Mouse (Mus musculus) ZHBTc4 (cell line): ENCODE measurements around the gene Ptcd2.

Experiments
- DNase-seq: peaks from one replicate; pipeline ENCODE4 v3.0.0-alpha.2; 2011; ENCODE audit warnings: low read depth, low spot score

Ptcd2 gene

DNA sequence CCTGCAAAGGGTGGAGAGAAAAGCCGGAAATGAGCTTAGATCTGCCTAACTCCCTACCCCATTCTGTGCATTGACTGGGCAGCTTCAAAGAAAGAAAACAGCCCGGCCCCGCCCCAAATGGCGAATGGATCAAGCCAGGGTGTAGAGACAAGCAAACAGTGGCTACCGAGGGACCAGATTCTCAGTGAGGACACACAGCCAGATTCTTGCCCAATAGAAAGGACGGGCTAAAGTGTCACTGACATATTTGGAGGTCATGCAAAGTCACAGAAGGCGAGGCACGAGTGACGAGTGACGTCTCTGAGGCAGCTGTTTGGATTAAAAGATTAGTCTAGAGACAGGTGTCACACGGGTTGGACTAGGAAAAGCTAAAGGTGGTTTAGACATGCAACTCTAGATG, 40.1 kb downstream of the Ptcd2 start:
- DNase-seq = peak; percentile 58

DNA sequence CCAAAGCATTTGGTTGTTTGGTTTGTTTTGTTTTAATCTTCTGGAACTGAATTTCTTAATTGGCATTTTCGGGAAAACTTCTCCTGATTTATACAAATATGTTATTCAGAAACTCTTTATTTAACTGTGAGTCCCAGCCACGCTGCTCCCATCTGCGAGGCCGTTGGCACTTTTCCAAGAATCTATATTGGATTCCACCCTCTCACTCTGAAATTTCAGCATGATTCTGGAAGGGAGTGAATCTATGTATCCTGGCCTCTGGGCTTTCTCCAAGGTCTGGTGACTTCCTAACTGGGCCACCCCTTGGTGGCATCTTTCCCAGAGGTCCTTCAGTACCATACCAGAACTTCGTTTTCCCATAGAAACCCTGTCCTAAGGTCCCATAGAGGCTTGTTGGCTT, 40.7 kb downstream of the Ptcd2 start:
- no peak for DNase-seq

DNA sequence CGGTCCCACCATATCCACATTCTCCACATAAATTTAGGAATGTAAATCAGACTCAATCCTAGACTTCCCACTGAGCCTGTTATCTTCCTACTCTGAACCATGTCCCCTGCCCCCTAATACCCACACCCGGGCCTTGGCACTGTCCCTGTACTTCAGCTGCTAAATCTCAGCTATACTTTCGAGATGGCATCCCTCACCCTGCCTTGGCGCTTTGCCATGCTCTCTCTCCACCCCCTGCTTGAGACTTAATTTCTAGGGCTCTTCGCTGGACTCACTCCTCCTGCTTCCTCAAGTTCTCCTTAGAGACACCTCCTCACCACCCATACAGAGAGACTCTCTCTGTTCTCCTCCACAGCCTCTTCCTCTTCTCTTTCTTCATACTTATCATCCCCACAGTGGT, 44.6 kb downstream of the Ptcd2 start:
- DNase-seq = no peak

DNA sequence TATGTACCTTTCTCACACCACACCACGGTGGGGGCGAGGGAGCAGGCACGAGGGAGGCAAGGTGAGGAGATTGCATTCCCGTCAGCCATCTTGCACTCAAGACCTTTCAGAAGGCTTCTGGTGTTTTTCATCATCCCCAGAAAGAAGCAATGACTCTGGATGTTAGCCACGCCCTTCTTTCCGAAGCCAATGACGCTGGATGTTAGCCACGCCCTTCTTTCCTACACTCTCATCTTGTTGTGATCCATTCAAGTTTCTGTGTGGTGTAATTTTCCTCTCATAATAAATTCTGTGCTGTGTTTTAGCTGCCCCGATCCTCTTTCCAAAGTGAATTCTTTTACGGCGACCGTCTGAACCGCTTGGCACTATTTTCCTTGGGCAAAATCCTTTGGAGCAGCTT, 50.3 kb downstream of the Ptcd2 start:
- peak; percentile 61 for DNase-seq

DNA sequence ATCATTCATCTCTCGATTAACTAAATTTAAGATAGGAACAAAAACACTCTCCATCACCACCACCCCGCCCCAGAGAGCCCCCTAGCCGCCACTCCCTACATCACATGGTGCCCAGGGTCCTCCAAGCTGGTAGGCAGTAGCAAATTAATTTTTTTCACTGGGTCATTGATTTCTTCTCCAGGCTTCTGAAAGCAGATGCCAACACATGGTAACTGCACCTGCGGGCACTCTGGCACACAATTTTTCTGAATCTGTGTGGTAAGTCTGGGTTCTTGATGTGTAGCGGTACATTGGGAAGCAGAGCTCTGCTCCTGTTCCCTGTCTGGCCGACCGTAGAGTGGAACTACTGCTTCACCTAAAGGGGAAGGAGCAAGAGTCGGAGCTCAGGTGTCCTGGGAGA, 53.7 kb downstream of the Ptcd2 start:
- no peak for DNase-seq

DNA sequence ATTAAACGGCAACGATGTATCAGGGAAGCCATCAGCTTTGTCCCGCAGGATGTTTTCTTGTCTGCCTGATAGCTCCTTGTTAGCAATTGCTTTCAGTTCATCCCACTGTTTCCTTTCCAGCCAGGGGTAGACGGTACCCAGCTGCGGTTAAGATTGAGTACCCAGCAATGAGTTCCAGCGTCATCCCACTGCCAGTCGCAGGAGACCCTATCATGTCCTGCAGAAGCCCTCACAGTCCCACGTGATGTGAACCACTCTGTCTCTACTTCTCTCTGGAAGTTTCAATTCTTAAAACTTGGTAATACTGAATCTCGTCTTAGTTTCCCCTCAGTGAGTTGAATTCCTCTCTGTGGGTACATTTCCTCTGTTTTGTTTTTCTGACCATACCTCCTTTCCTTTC, 56.7 kb downstream of the Ptcd2 start:
- DNase-seq = no peak

DNA sequence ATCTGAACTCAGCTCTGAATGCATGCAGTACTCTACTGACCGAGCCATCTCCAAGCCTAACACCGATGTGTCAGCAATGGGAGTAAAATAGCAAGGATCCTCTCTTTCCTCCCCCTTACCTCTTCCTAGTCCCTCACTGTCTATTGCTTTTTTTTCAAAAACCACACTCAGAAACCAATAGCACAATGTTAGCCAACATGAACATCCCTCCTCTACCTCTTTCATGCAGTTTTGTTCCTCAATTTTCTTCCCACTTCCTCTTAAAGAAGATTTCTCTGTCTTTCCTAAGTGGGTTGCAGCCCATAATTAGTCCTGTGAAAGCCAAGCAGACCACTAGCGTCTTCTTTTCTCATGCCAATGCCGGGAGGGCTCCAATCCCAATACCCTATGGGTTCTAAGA, 57.3 kb downstream of the Ptcd2 start:
- DNase-seq = no peak

DNA sequence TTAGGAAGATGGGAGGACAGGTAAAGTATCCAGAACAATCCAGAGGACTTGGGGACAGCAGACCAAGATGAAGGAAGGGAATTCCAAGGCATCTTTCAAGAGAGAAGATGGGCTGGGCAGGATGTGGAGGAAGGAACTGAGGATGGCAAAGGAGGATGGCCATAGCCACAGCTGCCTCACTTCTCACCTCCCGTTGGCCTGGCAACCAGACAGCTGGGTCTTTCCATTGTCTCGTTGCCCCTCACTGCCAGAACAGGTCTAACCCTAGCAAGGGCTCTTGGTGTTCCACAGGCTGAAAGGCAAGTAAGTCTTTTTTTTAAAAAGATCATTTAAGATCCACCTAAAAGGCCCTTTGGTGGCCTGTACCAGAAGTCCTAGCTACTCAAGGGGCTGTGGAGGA, 59.3 kb downstream of the Ptcd2 start:
- no peak for DNase-seq

DNA sequence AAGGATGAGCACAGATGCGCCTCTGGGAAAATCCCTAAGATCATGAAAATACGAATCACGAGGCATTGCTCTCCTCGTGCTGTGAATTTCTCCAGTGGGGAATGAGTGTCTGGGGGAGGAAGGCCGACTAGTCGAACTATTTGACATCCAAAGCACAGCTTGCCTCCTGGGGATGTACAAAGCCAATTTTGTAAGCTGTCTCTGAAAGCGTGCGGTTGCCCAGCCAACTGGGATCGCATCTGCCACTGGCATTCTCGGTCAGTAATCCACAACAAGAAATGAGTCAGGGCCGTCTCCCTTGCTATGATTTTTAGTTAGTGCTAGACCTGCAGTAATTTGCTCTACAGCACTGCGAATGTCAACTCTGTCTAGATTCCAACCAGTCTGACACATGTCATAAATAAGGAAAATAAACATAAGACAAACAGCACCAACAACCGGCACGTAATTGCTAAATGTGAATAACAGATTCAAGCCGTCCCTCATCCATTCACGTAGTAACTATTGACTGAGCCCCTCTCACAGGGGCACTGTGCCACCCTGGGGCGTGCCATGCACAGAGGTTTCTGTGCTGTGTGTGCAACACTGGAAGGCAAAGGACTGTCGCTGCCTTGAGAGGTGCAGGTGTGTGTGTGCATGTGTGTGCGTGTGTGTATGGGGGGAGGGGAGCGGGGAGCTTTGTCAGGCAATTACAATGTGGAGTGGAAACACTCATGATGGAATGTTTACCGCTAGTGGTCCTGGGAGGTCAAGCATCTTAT, 59.9 kb downstream of the Ptcd2 start:
- no peak for DNase-seq

DNA sequence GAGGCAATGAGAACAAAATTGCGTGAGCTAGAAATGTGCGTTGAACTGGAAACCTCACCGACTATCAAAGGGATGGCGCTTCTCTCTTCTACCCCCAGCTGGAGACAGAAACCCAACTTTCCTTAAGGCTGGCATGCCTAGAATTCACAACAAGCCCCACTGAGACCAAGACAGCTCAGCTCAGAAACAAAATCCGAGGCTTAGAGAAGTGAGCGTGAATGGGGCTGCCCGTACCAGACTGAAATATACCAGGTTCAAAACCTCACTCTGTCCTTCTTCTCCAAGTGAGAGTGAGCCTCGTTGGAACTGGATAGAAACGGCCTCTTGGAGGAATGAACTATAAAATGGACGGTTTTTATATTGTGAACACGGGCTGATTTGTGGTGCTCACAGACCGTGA, 60.6 kb downstream of the Ptcd2 start:
- no peak for DNase-seq

DNA sequence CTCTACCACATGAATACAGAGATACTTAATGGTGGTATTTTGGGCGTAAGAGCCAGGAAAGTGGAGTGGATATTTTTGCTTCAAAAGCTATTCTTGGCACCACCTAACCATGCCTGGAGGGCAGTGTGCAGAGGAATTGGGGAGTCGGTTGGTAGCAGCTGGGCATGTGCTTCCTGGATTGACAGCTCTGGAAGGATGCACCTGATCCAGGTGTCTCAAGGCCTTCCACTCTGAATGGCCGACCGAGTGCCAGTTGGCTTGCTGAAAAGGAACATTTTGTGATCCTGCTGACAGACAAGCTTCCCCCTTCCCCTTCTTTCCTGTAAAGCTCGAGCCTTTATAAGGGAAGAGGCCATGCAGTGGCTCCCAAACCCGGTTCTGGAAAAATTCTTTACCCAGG, 61.5 kb downstream of the Ptcd2 start:
- DNase-seq = no peak

DNA sequence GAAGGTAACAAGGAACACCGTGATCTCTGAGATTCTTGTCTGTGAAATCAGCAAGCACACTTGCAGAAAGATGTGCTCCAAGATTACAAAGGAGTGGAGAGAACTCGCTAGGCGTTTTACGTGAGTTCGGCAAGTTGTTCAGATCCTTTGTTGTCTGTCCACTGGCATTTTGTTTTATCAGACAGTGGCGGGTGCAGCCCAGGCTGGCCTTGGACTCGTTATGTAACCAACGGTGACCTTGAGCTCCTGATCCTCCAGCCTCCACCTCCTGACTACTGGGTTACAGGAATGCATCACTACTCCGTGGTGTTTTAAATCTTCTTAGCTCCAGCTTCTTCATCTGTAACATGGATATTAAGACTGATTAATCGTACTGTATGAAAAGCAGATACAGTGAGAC, 65.2 kb downstream of the Ptcd2 start:
- peak; percentile 38 for DNase-seq

DNA sequence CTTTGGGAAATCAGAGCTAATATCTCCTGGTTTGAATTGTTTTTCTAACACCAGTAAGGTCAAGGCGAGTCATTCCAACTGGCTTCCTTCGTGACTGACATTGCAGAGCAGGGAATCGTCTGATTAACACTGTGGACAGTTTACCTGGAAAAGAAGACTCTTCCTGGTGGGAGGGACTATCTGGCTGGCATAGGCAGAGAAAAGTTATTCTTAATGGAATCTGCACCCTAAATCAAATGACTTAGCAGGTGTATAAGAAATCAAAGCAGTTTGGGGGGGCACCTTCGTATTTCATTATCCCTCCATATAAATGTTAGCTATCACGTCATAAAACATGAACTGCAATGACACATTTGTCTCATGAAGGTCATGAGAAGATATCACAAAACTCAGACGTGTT, 66.0 kb downstream of the Ptcd2 start:
- DNase-seq = no peak

DNA sequence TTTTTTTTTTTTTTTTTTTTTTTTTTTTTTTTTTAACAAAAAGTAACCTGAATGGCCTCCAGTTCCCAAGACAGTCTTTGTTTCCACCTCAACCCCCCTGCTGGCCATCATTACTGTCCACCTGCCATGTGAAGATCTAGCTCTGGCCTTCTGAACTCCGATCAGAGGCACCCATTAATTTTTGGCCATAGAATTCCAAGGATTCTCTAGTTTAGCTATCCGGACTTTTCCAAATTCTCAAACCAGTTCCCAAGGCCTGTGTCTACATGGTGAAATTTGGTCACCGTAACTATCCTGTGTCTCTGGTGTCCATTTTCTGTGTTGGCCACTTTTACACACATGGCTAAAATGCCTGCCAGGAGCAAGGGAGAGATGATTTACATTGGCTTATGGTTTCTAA, 67.0 kb downstream of the Ptcd2 start:
- no peak for DNase-seq

DNA sequence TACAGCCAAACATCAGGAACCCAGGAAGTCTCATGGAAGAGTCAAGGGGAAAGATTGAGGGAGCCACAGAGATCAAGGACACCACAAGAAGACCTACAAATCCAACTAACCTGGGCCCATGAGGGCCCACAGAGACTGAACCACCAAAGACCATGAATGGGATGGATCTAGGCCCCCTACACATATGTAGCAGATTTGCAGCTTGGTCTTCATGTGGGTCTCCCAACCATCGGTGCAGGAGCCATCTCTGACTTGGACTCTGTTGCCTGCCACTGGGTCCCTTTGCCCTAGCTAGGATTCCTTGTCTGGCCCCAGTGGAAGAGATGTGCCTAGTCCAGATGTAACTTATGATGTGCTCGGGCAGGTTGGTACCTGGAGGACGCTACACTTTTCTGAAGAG, 72.5 kb downstream of the Ptcd2 start:
- DNase-seq = no peak
